Mouse (Mus musculus): ENCODE data around the gene Kcng1. TPM values are rescaled to one million over a fixed set of nuclear protein-coding genes. Genes with fewer than 3 reads are reported as not detected.

Kcng1 gene
- polyA plus RNA-seq, 1 experiment from 2014 or later, result 0.76 TPM

DNA sequence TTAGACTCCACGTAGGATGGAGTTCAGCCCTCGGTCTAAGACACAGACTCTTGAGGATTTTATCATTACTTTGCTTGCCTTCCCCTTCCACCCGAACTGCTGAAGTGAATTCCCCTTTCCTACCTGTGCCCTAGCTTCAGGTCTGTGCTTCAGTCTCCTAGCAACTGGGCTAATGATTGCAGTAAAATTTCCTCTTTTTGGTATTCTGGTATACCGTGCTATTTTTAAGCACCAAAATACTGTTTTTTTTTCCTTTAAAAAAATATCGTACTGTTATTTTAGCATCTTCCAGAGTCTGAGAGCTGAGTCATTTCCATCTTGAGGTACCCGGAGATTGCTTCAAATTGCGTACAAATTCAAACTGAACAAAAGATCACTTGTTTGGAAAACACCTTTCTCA is 27.4 kb upstream of the Kcng1 start:
- Histone ChIP-seq H3K9me3 (ENCODE audit: control insufficient read depth, low read length) (no peaks in the 10 kb centered on the region), H3K4me2 (ENCODE audit: low read depth, severe bottlenecking) (no peak overlapping the region), H3K36me3 (ENCODE audit: control insufficient read depth, insufficient read depth, low read length) (no peaks in the 10 kb centered on the region), H3K27ac (replicated peaks; ENCODE audit: low read depth, low read length) (no peak overlapping the region), H3K4me3 (ENCODE audit: low read depth, low read length) (no peak overlapping the region), H3K9ac (ENCODE audit: low read length) (no peak overlapping the region), H3K4me1 (ENCODE audit: control insufficient read depth, insufficient read depth, low read length) (no peaks in the 10 kb centered on the region), H3K27me3 (ENCODE audit: control insufficient read depth, insufficient read depth, low read length) (no peaks in the 10 kb centered on the region)
- no peak for DNase-seq (ENCODE audit: low spot score)
- no peak for ATAC-seq (ENCODE audit: insufficient number of reproducible peaks, low FRiP score, low TSS enrichment, low read depth)
- WGBS, result 84% methylated on average over 7 of the region's 7 CpGs

DNA sequence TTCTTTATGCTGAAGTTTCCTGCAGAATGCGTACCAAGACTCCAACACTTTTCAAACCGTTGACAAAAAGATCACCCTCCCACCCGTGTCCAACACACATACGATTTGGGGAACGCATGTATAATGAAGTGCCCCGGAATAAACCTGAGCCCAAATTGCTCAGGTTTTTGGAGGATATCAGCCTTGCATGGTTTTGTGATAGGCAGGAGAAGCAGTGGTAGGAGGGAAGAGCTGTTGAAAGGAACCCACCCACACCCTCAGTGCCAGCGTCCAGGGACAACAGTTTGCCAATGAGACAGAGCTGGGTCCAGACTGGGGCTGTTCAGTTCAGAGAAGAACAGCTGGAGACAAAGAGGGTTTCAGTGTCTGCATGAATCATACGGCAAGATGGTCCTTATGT is 18.1 kb upstream of the Kcng1 start:
- Histone ChIP-seq H3K9ac (ENCODE audit: low read length) (no peak overlapping the region), H3K4me3 (ENCODE audit: low read depth, low read length) (no peak overlapping the region), H3K27ac (replicated peaks; ENCODE audit: low read depth, low read length) (no peak overlapping the region), H3K9me3 (ENCODE audit: control insufficient read depth, low read length) (no peaks in the 10 kb centered on the region), H3K36me3 (ENCODE audit: control insufficient read depth, insufficient read depth, low read length) (no peaks in the 10 kb centered on the region), H3K27me3 (ENCODE audit: control insufficient read depth, insufficient read depth, low read length) (no peaks in the 10 kb centered on the region), H3K4me2 (ENCODE audit: low read depth, severe bottlenecking) (no peak overlapping the region), H3K4me1 (ENCODE audit: control insufficient read depth, insufficient read depth, low read length) (no peaks in the 10 kb centered on the region)
- 88% methylated on average over 8 of the region's 8 CpGs for WGBS
- ATAC-seq (ENCODE audit: insufficient number of reproducible peaks, low FRiP score, low TSS enrichment, low read depth) (no peak), DNase-seq (ENCODE audit: low spot score) (no peak)

DNA sequence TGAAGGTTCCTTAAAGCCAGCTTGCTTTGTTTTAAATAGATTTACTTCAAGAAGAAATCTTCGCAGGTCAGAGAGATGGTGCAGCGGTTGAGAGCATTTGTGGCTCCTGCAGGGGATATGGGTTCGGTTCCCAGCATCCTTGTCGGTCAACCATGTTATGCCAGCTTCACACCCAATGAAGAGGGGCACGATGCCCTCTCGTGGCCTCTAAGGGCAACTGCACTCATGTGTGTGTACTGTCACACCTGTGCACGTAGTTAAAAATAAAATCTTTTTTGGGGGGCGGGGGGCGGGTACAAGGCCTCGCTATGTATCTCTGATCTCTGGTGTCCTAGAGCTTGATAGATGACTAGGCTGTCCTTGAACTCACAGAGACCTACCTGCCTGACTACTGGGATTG is 15.0 kb upstream of the Kcng1 start:
- H3K9me3 ChIP-seq (ENCODE audit: control insufficient read depth, low read length), result no peaks in the 10 kb centered on the region
- 85% methylated on average over 10 of the region's 10 CpGs for WGBS
- H3K4me1 ChIP-seq (ENCODE audit: control insufficient read depth, insufficient read depth, low read length), result peaks cover 10% of the 10 kb centered on the region
- H3K4me2 ChIP-seq (ENCODE audit: low read depth, severe bottlenecking), result no peak overlapping the region
- H3K4me3 ChIP-seq (ENCODE audit: low read depth, low read length), result no peak overlapping the region
- no peak for ATAC-seq (ENCODE audit: insufficient number of reproducible peaks, low FRiP score, low TSS enrichment, low read depth)
- no peak for DNase-seq (ENCODE audit: low spot score)
- H3K9ac ChIP-seq (ENCODE audit: low read length), result no peak overlapping the region
- H3K36me3 ChIP-seq (ENCODE audit: control insufficient read depth, insufficient read depth, low read length), result no peaks in the 10 kb centered on the region
- no peak overlapping the region for H3K27ac ChIP-seq (replicated peaks; ENCODE audit: low read depth, low read length)
- H3K27me3 ChIP-seq (ENCODE audit: control insufficient read depth, insufficient read depth, low read length), result no peaks in the 10 kb centered on the region

DNA sequence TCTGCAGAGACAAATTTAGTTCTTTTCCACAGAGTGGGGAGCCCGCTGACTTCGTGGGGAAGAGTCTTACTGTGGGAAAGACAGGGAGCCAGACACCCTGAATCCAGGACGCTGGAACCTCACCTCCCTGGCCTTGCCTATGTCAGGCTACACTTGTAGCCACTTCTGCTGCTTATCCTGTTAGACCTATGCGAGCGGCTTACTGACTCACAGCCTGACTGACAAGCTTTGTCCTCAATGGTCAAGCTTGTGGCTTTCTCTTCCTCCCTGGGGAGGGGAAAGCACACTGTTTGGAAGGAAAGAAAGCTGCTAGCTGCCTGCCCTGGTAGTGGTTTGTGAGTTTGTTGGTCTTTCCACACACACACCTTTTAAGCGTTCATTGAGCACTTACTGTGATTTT is 11.0 kb upstream of the Kcng1 start:
- DNase-seq (ENCODE audit: low spot score), result no peak

DNA sequence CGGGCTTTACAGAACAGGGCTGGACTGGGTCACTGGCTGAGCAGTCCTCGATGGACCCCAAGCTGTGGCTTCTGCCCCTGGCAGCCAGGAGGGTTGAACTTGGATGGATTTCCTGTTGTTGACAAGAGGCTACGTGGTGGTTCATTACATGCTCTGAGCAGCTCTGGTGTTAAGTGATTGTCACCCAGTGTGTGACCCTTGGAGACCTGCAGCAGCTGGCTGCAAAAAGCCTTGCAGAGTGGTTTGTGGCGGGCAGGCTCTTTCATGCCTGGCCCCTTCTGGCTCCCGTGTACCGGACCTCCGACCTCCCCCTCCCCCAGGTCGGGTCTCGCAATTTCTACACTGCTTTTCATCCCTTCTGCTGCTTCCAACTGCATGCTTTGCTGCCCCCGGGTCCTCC is 10.5 kb upstream of the Kcng1 start:
- Histone ChIP-seq H3K9me3 (ENCODE audit: control insufficient read depth, low read length) (no peaks in the 10 kb centered on the region; the same call in 1 of the 2 replicates), H3K4me2 (ENCODE audit: low read depth, severe bottlenecking) (0 out of 2 replicates have a peak overlapping the region, but pooled peaks have one; percentile 2), H3K27me3 (ENCODE audit: control insufficient read depth, insufficient read depth, low read length) (no peaks in the 10 kb centered on the region), H3K36me3 (ENCODE audit: control insufficient read depth, insufficient read depth, low read length) (no peaks in the 10 kb centered on the region), H3K9ac (ENCODE audit: low read length) (no peak overlapping the region), H3K27ac (replicated peaks; ENCODE audit: low read depth, low read length) (no peak overlapping the region), H3K4me3 (ENCODE audit: low read depth, low read length) (no peak overlapping the region), H3K4me1 (ENCODE audit: control insufficient read depth, insufficient read depth, low read length) (peaks cover 10% of the 10 kb centered on the region)
- WGBS, result 11% methylated on average over 10 of the region's 10 CpGs
- ATAC-seq (ENCODE audit: insufficient number of reproducible peaks, low FRiP score, low TSS enrichment, low read depth), result no peak
- peak; percentile 50 for DNase-seq (ENCODE audit: low spot score)

More for the DNA sequence above, 11.0 kb upstream of the Kcng1 start:
- H3K4me1 ChIP-seq (ENCODE audit: control insufficient read depth, insufficient read depth, low read length), result peaks cover 10% of the 10 kb centered on the region
- 39% methylated on average over 6 of the region's 6 CpGs for whole genome bisulfite sequencing
- H3K4me2 ChIP-seq (ENCODE audit: low read depth, severe bottlenecking), result no peak overlapping the region
- H3K9me3 ChIP-seq (ENCODE audit: control insufficient read depth, low read length), result no peaks in the 10 kb centered on the region; the same call in 1 of the 2 replicates
- no peak overlapping the region for H3K9ac ChIP-seq (ENCODE audit: low read length)
- no peak overlapping the region for H3K4me3 ChIP-seq (ENCODE audit: low read depth, low read length)
- no peaks in the 10 kb centered on the region for H3K27me3 ChIP-seq (ENCODE audit: control insufficient read depth, insufficient read depth, low read length)
- no peak overlapping the region for H3K27ac ChIP-seq (replicated peaks; ENCODE audit: low read depth, low read length)
- ATAC-seq (ENCODE audit: insufficient number of reproducible peaks, low FRiP score, low TSS enrichment, low read depth), result no peak
- H3K36me3 ChIP-seq (ENCODE audit: control insufficient read depth, insufficient read depth, low read length), result no peaks in the 10 kb centered on the region

DNA sequence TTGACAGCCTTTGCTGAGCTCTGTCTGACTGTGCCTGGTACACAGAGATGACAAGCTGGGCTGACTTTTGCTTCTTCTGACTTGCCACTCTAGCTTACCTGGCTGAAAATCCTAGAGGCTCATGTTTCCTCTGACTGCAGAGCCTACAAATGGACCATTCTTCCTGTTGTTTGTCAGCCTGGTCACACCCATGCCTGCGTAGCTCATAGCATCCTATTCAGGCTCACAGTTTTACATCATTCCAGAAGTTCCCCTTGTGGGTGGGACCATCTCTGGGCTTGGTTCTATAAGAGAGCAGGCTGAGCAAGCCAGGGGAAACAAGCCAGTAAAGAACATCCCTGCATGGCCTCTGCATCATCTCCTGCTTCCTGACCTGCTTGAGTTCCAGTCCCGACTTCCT is 8.3 kb upstream of the Kcng1 start:
- Histone ChIP-seq H3K36me3 (ENCODE audit: control insufficient read depth, insufficient read depth, low read length) (no peaks in the 10 kb centered on the region), H3K27ac (replicated peaks; ENCODE audit: low read depth, low read length) (no peak overlapping the region), H3K9ac (ENCODE audit: low read length) (no peak overlapping the region), H3K4me2 (ENCODE audit: low read depth, severe bottlenecking) (no peak overlapping the region), H3K27me3 (ENCODE audit: control insufficient read depth, insufficient read depth, low read length) (no peaks in the 10 kb centered on the region), H3K4me3 (ENCODE audit: low read depth, low read length) (no peak overlapping the region), H3K9me3 (ENCODE audit: control insufficient read depth, low read length) (no peaks in the 10 kb centered on the region; the same call in 1 of the 2 replicates), H3K4me1 (ENCODE audit: control insufficient read depth, insufficient read depth, low read length) (peaks cover 10% of the 10 kb centered on the region)
- DNase-seq (ENCODE audit: low spot score) (no peak), ATAC-seq (ENCODE audit: insufficient number of reproducible peaks, low FRiP score, low TSS enrichment, low read depth) (no peak)
- 77% methylated on average over 2 of the region's 2 CpGs for WGBS

DNA sequence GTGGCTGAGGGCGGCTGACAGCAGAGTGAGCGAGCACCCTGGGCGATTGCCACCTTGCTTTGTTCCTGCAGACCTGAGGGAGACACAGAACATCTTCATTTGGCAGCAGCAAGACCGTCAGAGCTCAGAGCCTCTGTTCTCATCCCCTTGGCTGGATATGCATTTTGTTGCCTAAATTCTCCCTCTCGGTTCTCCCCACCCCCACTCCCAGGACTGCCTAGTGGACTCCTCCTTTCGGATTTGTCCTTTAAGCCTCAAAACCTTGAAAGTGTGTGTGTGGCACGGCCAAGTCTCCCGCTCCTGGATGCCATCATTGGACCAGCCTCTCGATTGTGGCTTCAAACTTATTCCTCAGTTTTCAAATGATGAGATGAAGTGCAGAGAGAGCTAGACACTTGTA is 7.5 kb upstream of the Kcng1 start:
- no peak for ATAC-seq (ENCODE audit: insufficient number of reproducible peaks, low FRiP score, low TSS enrichment, low read depth)
- Histone ChIP-seq H3K36me3 (ENCODE audit: control insufficient read depth, insufficient read depth, low read length) (no peaks in the 10 kb centered on the region), H3K4me3 (ENCODE audit: low read depth, low read length) (no peak overlapping the region), H3K9me3 (ENCODE audit: control insufficient read depth, low read length) (no peaks in the 10 kb centered on the region; the same call in 1 of the 2 replicates), H3K4me1 (ENCODE audit: control insufficient read depth, insufficient read depth, low read length) (peaks cover 10% of the 10 kb centered on the region), H3K4me2 (ENCODE audit: low read depth, severe bottlenecking) (no peak overlapping the region), H3K9ac (ENCODE audit: low read length) (no peak overlapping the region), H3K27me3 (ENCODE audit: control insufficient read depth, insufficient read depth, low read length) (no peaks in the 10 kb centered on the region), H3K27ac (replicated peaks; ENCODE audit: low read depth, low read length) (no peak overlapping the region)
- no peak for DNase-seq (ENCODE audit: low spot score)
- WGBS, result 61% methylated on average over 9 of the region's 9 CpGs

DNA sequence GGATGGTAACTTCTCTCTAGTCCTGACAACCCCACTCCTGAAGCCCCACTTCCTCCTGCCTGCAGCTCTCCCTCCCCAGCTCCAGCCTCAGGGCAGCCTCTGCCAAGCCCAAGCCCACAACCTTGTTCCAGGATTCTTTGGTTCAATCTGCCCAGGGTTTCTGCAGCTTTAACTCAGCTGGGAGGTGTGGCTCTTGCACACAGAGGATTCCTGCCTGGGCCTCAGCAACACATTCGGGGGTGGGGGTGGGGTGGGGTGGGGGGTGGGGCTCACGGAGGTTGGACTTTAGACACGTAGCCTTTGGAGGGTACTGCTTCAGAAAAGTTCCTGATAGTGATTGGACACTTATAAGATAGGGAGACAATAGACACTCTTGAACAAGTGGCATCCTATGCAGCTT is 5.5 kb upstream of the Kcng1 start:
- DNase-seq (ENCODE audit: low spot score), result no peak
- no peak overlapping the region for H3K9ac ChIP-seq (ENCODE audit: low read length)

DNA sequence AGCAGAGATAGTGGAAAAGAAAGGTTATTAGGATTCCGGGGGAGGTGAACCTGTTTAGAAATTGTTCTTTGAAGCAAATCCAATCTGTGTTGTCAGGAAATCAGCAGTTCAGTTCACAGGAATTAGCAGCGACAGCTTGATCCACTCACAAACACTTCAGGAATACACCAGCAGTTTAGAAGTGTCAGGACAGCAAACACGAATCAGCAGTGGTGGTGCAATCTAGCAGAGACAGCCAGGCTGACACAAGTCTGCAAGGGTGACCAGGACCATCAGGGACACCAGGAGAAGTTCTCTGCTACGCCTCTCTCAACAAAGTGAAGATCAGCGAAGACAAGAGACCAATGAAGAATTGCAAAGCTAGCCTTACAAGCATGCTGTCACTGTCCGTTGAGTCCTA is 3.6 kb upstream of the Kcng1 start:
- H3K9ac ChIP-seq (ENCODE audit: low read length), result no peak overlapping the region
- no peak overlapping the region for H3K27ac ChIP-seq (replicated peaks; ENCODE audit: low read depth, low read length)
- no peak overlapping the region for H3K4me2 ChIP-seq (ENCODE audit: low read depth, severe bottlenecking)
- 84% methylated on average over 6 of the region's 6 CpGs for WGBS
- 0 out of 2 replicates have a peak, but pooled peaks cover 3% of the 10 kb centered on the region for H3K4me1 ChIP-seq (ENCODE audit: control insufficient read depth, insufficient read depth, low read length)
- no peak overlapping the region for H3K4me3 ChIP-seq (ENCODE audit: low read depth, low read length)
- no peak for ATAC-seq (ENCODE audit: insufficient number of reproducible peaks, low FRiP score, low TSS enrichment, low read depth)
- H3K27me3 ChIP-seq (ENCODE audit: control insufficient read depth, insufficient read depth, low read length), result peaks cover 23% of the 10 kb centered on the region
- no peaks in the 10 kb centered on the region for H3K9me3 ChIP-seq (ENCODE audit: control insufficient read depth, low read length)
- no peak for DNase-seq (ENCODE audit: low spot score)
- H3K36me3 ChIP-seq (ENCODE audit: control insufficient read depth, insufficient read depth, low read length), result no peaks in the 10 kb centered on the region

More for the DNA sequence above, 5.5 kb upstream of the Kcng1 start:
- H3K4me1 ChIP-seq (ENCODE audit: control insufficient read depth, insufficient read depth, low read length), result peaks cover 3% of the 10 kb centered on the region
- H3K9me3 ChIP-seq (ENCODE audit: control insufficient read depth, low read length), result no peaks in the 10 kb centered on the region; the same call in 1 of the 2 replicates
- H3K36me3 ChIP-seq (ENCODE audit: control insufficient read depth, insufficient read depth, low read length), result no peaks in the 10 kb centered on the region
- no peak for ATAC-seq (ENCODE audit: insufficient number of reproducible peaks, low FRiP score, low TSS enrichment, low read depth)
- peaks cover 6% of the 10 kb centered on the region for H3K27me3 ChIP-seq (ENCODE audit: control insufficient read depth, insufficient read depth, low read length)
- no peak overlapping the region for H3K27ac ChIP-seq (replicated peaks; ENCODE audit: low read depth, low read length)
- no peak overlapping the region for H3K4me2 ChIP-seq (ENCODE audit: low read depth, severe bottlenecking)
- H3K4me3 ChIP-seq (ENCODE audit: low read depth, low read length), result no peak overlapping the region
- WGBS, result 19% methylated on average over 3 of the region's 3 CpGs
